Mouse (Mus musculus) right cerebral cortex, postnatal 25 days (tissue): ENCODE measurements around the gene Kifc3.

ENCODE experiments used
- DNase-seq: peaks from one replicate; pipeline ENCODE4 v3.0.0; 2022

Gene Kifc3

GRCm38 (mm10) chr8:95128750-95129260 is 73.8 kb downstream of the Kifc3 start:
- DNase-seq, result no peak

- no peak for DNase-seq
These were observed 75.0 kb downstream of the Kifc3 start for GRCm38 (mm10) chr8:95127658-95128057.

- DNase-seq, result no peak
These were observed 76.1 kb downstream of the Kifc3 start for GRCm38 (mm10) chr8:95126497-95126896.

GRCm38 (mm10) chr8:95123455-95123854 is 79.2 kb downstream of the Kifc3 start:
- no peak for DNase-seq

- no peak for DNase-seq
These were observed 88.9 kb downstream of the Kifc3 start for GRCm38 (mm10) chr8:95113750-95114149.

GRCm38 (mm10) chr8:95113108-95113507 is 89.5 kb downstream of the Kifc3 start:
- no peak for DNase-seq

GRCm38 (mm10) chr8:95112594-95112993 is 90.0 kb downstream of the Kifc3 start:
- DNase-seq, result no peak

- DNase-seq, result no peak
These were observed 95.3 kb downstream of the Kifc3 start for GRCm38 (mm10) chr8:95107306-95107705.

- no peak for DNase-seq
These were observed 100.6 kb downstream of the Kifc3 start for GRCm38 (mm10) chr8:95101972-95102371.

GRCm38 (mm10) chr8:95099009-95099408 is 103.6 kb downstream of the Kifc3 start:
- peak; percentile 66 for DNase-seq

- DNase-seq, result no peak
These were observed 109.0 kb downstream of the Kifc3 start for GRCm38 (mm10) chr8:95093574-95093973.

- DNase-seq, result no peak
These were observed 117.0 kb downstream of the Kifc3 start for GRCm38 (mm10) chr8:95085432-95086141.

GRCm38 (mm10) chr8:95084744-95085431 is 117.7 kb downstream of the Kifc3 start:
- no peak for DNase-seq

- no peak for DNase-seq
These were observed 118.4 kb downstream of the Kifc3 start for GRCm38 (mm10) chr8:95084261-95084660.

- DNase-seq, result no peak
These were observed 121.0 kb downstream of the Kifc3 start for GRCm38 (mm10) chr8:95081650-95082049.

GRCm38 (mm10) chr8:95080381-95081341 is 122.0 kb downstream of the Kifc3 start, which contains the start of gene Katnb1:
Katnb1 (plus strand) TSS chr8:95081186.
- peak; percentile 98 for DNase-seq

GRCm38 (mm10) chr8:95079305-95079704 is 123.3 kb downstream of the Kifc3 start:
- DNase-seq, result no peak

GRCm38 (mm10) chr8:95078055-95078454 is 124.6 kb downstream of the Kifc3 start:
- DNase-seq, result no peak

- DNase-seq, result no peak
These were observed 126.5 kb downstream of the Kifc3 start for GRCm38 (mm10) chr8:95076151-95076550.

- no peak for DNase-seq
These were observed 127.1 kb downstream of the Kifc3 start for GRCm38 (mm10) chr8:95075504-95075903.

GRCm38 (mm10) chr8:95067582-95067981 is 135.0 kb downstream of the Kifc3 start:
- DNase-seq, result no peak

- no peak for DNase-seq
These were observed 138.1 kb downstream of the Kifc3 start for GRCm38 (mm10) chr8:95064531-95064930.
